Mouse (Mus musculus) frontal cortex, adult (tissue): ENCODE data around the gene Farp2.
"Not testable (repeated sequence)": the region's sequence is repeated elsewhere in the genome, so short reads cannot be mapped to it uniquely, and the experiment has no call there.

Source experiments
- ATAC-seq: cut with Nextera tagmentation; 2 replicates; pipeline ENCODE4 v1.9.2; 2017; ENCODE audit warnings: mild to moderate bottlenecking, moderate library complexity, mixed read lengths; ENCODE audit not compliant: low TSS enrichment

Farp2 gene

DNA sequence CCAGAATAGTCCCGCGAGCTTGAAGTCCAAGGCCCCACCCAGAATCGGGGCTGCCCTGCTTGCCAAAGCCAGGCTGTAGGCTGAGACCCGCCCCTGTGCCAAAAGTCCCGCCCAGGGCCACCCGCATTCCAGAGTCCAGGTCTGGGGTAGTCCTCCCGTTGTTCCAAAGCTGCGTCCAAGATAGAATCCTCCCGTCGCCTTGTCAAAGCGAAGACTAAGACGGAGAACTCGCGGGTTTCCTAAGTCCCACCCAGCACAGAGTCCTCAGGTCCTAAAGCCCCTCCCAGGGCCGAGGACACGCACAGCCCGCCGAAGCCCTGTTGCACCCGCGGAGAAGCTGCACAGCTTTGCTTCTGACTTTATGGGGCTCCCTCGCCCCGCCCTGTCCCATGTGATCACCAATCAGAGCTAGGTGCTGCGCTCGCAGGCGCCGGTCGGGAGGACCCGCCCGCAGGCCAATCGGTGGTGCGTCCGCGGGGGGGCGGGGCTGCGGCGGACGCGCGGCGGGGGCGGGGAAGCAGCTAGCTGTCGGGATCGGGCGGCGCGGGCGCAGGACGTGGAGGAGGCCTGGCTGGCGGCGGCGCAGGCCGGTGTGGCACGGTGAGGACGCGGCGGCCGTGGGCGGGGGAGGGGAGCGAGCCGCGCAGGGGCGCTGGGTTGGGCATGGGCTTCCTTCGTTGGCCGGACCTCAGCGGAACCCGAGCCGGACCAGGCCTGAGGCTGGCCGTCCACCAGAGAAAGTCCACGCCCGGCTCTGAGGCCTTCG lies at the start of gene Farp2:
Gene Farp2 (plus strand): TSS at position 495 of the 766 bp plus-strand sequence.
- peak; percentile 95 for ATAC-seq

DNA sequence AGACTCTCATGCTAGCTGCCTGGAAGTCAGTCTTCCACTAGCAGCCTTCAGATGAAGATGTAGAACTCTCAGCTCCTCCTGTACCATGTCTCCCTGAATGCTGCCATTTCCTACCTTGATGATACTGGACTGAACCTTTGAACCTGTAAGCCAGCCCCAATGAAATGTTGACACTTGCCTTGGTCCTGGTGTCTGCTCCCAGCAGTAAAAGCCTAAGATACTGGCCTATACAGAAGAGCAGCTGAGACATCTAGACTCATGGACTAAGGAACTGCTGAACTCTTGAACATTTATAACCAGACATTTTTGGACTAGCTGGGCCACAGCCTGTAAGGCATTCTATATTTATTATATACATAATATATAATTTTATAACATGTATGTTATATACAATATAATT lies 46.8 kb upstream of the Farp2 start:
- ATAC-seq, result no peak

DNA sequence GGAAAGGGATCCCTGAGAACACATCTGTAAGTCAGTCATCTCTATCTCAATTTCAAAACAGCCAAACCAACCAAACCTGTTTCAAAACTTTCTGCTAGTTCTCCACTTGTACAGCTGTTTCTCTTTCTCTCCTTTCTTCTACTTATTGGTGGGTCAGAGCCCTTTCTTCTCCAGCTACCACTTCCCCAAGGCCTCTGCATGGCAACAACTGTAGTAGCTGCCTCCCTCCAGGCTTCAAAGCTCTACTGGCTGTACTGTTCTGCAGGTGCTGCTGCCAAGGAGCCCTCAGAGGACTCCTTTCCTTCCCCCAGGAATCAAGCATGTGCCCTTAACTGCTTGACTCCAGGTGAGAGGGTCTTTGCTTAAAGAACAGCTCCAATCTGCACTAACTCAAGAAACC lies 46.1 kb upstream of the Farp2 start:
- no peak for ATAC-seq

DNA sequence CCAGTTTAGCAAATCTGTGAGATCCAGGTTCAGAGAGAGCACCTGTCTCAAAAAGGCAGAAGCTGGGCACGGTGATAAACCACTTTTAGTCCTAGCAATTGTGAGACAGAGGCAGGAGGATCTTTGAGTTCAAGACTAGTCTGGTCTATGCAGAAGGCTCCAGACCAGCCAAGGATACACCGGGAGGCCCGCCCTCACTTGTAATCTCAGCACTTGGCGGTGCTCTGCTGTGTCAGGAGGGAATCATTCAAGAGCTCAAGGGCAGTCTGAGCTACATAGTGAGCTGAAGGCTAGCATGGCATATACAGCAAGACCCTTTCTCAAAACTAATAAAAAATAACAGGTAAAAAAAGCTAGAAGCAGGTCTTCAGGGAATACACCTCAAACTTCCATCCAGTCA lies 43.3 kb upstream of the Farp2 start:
- ATAC-seq, result no peak

DNA sequence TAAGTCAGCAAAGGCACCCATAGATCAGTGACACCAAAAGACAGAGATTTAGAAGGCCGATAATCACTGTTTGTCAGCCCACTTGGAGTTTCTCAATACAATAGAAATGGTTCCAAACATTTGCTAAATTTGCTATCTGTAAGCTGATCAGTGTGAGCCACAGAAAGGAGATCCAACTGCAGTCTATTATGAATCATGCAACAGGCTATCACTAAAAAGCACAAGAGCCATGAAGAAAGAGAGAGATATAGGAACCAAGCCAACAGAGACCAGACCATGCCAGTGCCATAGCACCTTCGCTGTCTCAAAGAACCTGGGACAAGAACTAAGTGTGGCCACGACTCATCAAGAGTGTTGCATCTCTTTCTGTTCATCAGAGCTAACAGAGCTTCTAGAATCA lies 36.2 kb upstream of the Farp2 start:
- no peak for ATAC-seq

DNA sequence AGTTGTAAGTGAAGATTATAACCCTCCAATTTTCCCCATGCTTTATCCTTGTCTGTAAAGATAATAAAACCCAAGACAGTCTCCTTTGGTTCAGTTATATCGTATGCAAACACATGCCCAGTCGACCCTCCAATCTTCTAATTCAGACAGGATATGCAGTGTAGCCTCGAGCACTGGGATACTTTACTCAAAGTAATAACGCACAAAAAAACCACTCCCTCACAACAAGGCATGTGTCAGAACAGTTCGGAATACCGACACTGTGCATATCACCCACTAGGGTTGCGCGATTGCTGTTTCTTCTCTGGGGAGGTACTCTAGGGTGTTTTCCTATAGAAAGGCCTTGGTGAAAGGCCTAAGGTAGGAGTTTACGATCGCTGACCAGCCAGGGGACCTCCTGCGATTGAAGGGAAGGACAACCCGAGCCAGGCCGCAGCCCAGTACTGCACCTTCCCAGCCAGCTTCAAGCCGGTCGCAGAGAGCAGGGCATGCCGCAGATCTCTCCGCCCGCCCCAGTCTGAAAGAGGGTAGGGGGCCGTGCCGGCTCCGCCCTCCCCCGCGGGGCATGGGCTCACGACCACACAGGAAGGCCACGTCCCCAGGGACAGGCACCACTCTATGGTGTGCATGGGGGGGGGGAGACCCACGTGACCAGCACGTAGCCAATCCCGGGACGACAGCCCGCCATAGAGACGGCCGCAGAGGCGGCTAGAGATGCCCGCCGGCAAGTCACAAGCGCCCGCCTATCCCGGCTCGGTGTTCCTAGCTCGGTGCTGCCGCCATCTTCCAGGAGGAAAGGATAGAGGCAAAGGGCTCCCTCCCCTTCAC lies 33.9 kb upstream of the Farp2 start:
- peak; percentile 91 for ATAC-seq

DNA sequence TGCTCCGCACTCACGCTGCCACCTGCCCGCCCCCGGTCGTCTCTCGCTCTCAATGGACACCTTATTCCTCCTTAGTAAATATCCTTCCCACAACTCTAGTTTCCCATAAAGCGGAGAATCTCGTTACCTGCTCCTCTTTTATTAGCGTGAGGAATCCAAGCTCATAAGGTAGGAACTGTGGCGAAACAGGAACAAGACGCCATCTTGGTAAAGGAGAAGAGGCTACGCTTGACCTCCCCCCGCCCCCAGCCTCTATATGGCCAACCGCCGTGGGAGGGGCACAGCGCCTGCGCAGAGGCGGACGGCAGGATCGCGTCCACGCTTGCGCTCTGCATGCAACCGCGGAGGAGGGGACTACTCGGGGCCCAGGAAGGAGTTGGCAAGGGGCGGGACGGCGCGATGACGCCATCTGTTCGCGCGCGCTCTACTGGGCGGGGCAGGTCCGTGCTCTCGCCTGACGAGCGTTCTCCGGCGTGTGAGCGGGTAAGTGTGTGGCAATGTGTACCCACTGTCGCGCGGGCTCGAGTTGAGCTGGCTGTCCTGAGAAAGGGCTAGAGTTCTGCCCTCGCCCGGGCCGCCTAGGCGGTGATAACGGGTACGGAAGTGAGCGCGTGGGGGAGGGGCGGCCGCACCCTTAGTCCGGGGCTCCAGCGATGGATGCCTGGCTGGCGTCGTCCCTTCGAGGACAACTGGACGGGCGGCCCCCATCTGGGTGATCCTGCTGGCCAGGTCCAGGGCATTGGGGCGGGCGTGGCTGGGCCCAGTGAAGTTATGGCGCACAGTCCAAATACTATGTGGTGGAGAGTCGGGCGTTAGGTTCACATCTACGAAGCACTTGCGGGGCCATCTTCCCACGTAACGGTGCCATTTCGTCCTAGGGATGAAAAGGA lies 33.0 kb upstream of the Farp2 start, which contains the start of gene Hdlbp:
Gene Hdlbp (minus strand): TSS at position 230 of the 890 bp plus-strand sequence.
- ATAC-seq, result peak; percentile 87

DNA sequence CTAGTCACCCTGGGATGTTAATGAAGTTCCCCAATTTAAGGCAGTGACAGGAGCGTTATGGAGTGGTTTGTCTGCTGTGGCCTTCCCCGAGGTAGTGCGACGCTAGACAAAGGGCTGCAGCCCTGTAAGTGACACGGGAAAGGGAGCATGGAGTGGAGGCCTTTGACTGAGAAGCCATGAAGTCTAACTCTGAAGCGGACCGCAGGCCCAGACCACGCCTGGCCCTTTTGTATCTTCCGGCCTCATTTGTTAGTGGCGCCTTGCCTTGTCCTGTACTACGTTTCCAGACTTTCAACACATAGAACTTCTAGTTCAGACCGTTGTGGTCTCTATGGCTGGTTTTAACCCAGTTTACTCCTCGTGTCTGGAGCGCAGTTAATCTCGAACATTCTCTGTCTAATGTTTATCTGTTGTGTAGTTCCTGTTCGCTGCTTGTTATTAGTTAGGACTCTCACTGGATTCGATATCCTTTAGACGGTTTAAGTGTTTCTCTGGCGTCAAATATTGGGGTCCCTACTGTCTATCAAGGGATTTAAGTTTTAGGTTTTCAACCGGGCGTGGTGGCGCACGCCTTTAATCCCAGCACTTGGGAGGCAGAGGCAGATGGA lies 32.3 kb upstream of the Farp2 start:
- peak; percentile 2; the same call in 1 of the 2 replicates for ATAC-seq

DNA sequence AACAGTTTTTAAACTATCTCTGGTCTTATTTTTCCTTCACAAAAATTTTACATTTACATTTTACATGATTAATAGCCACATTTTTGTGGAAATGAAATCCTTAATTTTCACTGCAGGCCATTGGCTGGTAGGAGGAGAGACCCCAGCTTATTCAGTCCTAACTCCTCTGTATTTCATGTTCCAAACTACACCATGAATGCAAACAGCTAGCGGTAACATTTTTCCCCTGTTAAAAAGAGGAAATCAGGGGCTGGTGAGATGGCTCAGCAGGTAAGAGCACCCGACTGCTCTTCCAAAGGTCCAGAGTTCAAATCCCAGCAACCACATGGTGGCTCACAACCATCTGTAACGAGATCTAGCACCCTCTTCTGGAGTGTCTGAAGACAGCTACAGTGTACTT lies 25.6 kb upstream of the Farp2 start:
- not testable (repeated sequence) for ATAC-seq

DNA sequence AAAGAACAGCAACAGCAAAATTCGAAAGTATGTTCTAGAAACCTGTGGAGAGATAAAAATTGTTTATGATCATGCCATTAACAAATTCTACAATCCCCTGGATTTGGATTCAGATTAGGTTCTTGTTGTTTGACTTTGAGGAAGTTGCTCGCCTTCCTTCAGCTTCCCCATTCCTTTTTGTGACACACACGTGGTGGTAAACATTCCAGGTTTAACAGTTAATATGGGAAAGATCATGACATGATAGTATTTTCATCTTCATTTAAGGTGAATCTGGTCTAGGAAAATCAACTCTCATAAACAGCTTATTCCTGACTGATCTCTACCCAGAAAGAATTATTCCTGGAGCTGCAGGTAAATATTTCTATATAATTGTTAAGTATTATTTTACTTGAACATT lies 16.6 kb upstream of the Farp2 start:
- ATAC-seq, result no peak

DNA sequence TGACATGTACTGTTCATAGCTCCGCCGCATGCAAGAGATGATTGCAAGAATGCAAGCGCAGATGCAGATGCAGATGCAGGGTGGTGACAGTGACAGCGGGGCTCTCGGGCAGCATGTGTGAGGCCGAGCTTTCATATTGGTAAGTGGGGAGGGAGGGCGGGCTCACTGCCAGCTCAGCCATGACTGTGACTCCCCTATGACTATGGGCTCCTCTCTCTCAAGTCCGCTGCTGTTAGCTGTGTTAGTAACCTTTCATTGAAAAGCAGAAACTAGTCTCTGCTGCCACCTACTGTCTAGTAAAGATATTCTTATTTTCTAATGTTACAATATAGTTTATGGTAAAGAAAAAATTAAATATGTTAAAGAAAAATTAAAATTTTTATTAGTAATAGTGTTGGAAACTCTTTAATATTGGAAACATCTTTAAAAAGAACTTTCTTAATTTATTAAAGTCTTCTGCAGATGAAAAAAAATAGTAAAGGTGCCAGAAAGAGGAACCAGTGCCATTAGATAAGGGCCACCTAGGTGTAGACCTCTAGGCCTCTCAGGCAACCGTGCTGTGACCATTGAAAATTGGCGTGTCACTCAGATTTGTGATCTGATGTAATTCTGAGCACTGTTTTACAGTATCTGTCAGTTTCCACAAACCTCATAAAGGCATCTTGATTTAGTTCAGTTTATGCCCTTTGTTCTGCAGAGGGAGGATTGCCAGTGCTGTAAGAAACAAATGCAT lies 4.8 kb upstream of the Farp2 start:
- ATAC-seq, result peak; percentile 35; the same call in 1 of the 2 replicates

DNA sequence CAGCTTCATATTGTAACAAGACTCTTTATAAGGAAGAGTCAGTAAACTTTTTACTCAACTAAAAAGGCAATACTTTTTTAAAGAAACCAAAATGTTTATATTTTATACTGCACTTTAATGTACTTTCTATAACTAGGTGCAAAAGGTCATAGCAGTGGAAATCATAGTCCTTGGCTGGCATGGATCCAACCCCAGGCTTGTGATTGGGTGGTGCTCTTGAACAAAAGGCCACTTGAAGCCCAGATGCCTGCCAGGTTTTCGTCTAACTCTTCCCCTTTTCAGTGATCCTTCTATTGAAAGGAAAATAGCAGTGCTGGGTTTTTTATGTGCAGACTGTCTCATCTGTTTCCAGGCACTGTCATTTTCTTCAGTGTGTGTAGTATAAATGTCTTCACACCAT lies 3.3 kb upstream of the Farp2 start:
- ATAC-seq, result not testable (repeated sequence)

DNA sequence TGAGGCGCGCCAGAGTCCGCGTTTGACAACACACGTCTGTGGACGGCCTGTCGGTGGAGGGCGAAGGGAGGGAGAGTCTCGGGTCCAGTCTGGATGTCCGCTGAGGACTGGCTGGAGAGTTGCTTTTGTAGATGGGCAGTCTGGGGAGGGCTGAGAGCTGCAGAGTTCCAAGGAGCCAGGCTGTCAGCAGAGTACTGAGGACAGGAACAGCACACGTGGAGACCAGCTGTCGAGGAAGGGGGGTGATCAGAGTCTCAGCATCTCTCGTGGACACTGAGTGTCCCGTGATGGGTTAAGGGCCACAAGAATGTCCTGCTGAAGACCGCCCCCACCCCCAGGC lies 442 bp downstream of the Farp2 start:
- ATAC-seq, result no peak; the same call in none of the 2 replicates

DNA sequence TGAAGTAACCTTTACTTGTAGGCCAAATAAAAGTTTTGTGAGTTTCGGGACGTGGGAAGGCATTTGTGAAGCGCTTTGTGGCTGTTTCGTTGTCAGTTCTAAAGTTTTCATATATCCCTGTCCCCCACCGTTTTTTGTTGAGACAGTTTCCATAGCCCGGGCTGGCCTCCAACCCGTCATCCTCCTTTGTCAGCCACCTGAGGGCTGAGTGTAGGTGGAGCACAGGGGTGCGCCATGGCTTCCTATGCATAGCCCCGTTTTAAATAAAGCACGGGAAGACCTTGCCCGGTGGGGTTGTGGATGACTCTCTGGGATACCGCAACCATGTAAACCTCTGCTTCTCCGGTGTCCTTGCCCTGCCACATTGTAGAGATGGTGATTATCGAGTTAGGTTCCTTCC lies 1.3 kb downstream of the Farp2 start:
- ATAC-seq, result no peak

DNA sequence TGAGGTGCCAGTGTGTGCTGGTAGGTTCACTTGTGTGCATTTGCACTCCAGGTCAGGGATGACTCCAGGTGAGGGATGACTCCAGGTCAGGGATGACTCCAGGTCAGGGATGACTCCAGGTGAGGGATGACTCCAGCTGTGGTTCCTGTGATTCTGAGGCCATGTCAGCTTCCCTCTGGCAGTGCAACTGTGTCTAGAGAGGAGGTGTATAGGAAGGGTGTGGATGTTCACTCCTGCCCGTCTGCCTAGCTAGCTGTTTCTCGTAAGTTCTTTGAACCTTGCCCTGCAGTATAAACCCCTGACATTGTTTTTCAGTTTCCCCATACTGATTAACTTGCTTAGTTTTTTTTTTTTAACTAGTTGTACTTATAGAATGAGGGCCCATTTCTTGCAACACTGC lies 9.6 kb downstream of the Farp2 start:
- no peak for ATAC-seq

DNA sequence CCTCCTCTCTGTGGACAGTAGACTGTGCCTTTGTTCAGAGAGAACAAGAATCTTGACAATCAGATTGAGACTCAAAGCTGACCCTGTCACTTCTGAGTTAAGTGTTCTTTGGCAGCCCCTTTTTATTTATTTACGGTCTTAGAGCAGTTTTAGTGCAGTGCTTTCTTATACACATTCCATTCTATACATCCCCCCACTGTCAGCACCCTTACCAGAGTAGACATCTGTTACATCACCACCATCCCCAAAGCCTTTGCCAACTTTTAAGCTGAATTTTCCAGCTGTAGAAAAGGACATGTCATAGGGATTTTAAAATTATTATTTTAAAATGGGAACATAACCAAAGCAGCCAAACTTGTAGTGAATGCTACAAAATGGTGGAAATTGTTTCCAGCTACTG lies 10.4 kb downstream of the Farp2 start:
- no peak for ATAC-seq

DNA sequence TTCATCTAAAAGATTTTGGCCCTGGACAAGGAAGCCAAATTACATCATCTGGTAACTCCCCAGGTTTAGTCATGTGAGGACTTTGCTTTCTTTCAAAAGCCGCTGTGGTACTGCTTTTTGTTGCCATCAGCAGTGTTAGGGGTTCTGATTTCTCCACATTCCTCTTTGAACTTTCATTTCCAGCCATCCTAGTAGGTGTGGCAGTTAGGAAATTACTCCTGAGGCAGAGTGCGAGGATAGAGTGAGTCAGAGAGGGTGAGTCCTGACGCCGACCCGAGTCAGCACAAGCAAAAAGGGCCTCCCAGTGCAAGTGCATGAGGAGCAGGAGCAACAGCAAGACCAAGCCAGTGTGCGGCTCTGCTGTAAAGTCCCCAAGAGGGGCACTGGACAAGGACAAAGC lies 17.9 kb downstream of the Farp2 start:
- ATAC-seq, result no peak

DNA sequence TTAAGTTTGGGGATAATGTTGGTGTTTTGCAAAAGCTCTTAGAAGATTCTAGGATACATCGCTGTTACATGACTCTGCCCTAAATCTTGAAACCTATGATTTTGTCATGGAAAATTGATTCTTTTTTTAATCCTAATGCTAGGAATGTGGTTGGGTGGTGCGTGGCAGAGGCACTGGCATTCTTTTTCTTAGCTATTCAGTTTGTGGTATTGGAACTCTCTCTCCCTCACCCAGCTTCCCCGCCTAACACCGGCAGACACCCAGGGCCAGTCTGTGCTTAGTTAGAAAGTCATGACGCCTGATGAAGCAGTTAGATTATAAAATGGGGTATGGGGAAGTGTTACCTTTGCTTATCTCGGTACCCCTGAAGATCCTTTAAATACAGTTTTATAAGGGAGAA lies 25.3 kb downstream of the Farp2 start:
- ATAC-seq, result no peak

DNA sequence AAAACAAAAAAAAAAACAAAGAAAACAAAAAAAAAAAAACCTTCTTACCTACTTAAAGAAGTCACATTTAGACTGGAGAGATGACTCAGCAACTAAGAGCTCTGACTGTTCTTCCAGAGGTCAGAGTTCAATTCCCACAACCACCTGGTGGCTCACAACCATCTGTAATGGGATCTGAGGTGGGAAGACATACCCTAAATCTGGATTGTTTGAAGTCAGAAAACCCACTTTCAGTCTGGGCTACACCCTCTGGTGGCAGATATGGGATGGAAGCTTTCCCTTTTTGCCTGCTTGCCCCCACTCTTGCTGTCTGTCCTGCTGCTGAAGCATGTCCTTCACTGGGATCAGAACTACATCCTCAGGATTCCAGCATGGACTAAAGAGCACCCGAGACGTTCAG lies 31.3 kb downstream of the Farp2 start:
- no peak for ATAC-seq

DNA sequence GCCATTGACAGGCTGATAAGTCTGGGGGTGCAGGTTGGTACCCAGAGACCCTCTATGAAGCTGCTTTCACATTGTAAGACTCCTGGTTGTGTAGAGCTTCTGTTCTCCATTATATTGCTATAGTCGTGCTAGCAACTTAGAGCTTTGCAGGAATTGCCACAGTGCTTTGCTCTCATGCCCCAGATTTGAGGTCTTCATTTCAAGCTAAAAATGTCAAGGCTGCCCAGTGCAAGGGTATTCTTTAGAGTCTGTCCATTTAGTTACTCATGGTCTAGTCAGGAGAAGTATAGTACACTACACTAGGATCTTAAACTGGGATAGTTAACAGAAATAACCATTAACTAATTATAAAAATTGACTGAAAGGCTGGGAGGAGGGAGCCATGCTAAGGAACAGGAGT lies 35.4 kb downstream of the Farp2 start:
- ATAC-seq, result no peak

DNA sequence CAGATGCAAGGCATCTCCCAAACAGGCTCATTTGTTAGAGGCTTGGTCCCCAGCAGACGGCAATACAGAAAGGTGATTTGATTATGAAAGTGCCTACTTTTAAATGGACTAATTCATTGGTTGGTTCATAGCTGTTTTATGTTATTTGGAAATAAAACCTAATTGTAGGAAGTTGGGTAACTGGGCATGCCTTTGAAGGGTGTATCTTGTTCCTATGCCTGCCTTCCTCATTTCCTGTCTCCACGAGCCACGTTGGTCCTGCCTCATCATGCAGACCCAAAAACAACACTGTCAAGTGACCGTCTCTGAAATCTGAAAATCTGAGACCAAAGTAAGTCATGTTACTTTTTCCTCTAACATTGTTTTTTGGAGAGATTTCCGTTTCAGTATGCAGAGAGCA lies 39.5 kb downstream of the Farp2 start:
- no peak for ATAC-seq
